Mouse (Mus musculus) forebrain, postnatal 0 days (tissue): ENCODE results near the gene Slc36a3. TPM values are rescaled to one million over a fixed set of nuclear protein-coding genes. Genes with fewer than 3 reads are reported as not detected.
"Not testable (repeated sequence)": the region's sequence is repeated elsewhere in the genome, so short reads cannot be mapped to it uniquely, and the experiment has no call there.

Experiments
- ATAC-seq: fragments of 200-750 bp; cut with Nextera tagmentation; 2 replicates; pipeline ENCODE4 v1.8.0; 2017; ENCODE audit warnings: mild to moderate bottlenecking, moderate library complexity
- DNase-seq: peaks from one replicate; pipeline ENCODE4 v3.0.0-alpha.2; 2015
- H3K27ac ChIP-seq: fragments of 300-500 bp; sonication (generic); 2 replicates; pipeline ENCODE4 v1.5.1; 2014; ENCODE audit warnings: low read depth, mild to moderate bottlenecking, antibody characterized with exemption, low read length, moderate library complexity, mixed read lengths
- H3K27me3 ChIP-seq: fragments of 300-500 bp; sonication (generic); 2 replicates; pipeline ENCODE4 v1.6.1; 2014; ENCODE audit warnings: mild to moderate bottlenecking, low read length, mixed read lengths; ENCODE audit not compliant: insufficient read depth
- H3K36me3 ChIP-seq: fragments of 300-500 bp; sonication (generic); 2 replicates; pipeline ENCODE4 v1.6.1; 2014; ENCODE audit warnings: mild to moderate bottlenecking, moderate library complexity; ENCODE audit not compliant: insufficient read depth
- H3K4me1 ChIP-seq: fragments of 300-500 bp; sonication (generic); 2 replicates; pipeline ENCODE4 v1.6.1; 2014; ENCODE audit warnings: antibody characterized with exemption; ENCODE audit not compliant: insufficient read depth
- H3K4me2 ChIP-seq: fragments of 300-500 bp; sonication (generic); 2 replicates; pipeline ENCODE4 v1.6.1; 2014; ENCODE audit warnings: low read depth, mild to moderate bottlenecking, moderate library complexity
- H3K4me3 ChIP-seq: fragments of 300-500 bp; sonication (generic); 2 replicates; pipeline ENCODE4 v1.5.1; 2014; ENCODE audit warnings: low read depth, low read length, mixed read lengths
- H3K9ac ChIP-seq: fragments of 300-500 bp; sonication (generic); 2 replicates; pipeline ENCODE4 v1.6.1; 2014; ENCODE audit warnings: mild to moderate bottlenecking
- H3K9me3 ChIP-seq: fragments of 300-500 bp; sonication (generic); 2 replicates; pipeline ENCODE4 v1.6.1; 2016; ENCODE audit warnings: low read length
- CTCF ChIP-seq: sonication (generic); IDR thresholded peaks from 2 replicates; pipeline ENCODE4 v1.5.1; 2016; ENCODE audit warnings: antibody characterized with exemption, control low read depth, low read depth
- WGBS: fragments of 180-500 bp; shearing (Covaris S2); extraction: QIAGEN DNeasy Blood & Tissue Kit; methylation state at CpG from one replicate; pipeline ENCODE4 v1.1.7; 2014; 5-methylcytosine and 5-hydroxymethylcytosine counted together
- polyA plus RNA-seq: library from polyadenylated mRNA; unstranded; fragments of >200 nt; fragmentation: Nextera tagmentation; extraction: Ambion mirVana; gene quantifications from 2 replicates; pipeline ENCODE4 v1.2.1, GENCODE M21; 2015
- total RNA-seq: library from RNA; depleted of rRNA; stranded (reverse); fragments of >200 nt; gene quantifications from 2 replicates; pipeline ENCODE4 v1.2.3, GENCODE M21; 2014

Gene Slc36a3
- total and polyA plus RNA-seq, 2 experiments from 2014 or later: not detected

DNA sequence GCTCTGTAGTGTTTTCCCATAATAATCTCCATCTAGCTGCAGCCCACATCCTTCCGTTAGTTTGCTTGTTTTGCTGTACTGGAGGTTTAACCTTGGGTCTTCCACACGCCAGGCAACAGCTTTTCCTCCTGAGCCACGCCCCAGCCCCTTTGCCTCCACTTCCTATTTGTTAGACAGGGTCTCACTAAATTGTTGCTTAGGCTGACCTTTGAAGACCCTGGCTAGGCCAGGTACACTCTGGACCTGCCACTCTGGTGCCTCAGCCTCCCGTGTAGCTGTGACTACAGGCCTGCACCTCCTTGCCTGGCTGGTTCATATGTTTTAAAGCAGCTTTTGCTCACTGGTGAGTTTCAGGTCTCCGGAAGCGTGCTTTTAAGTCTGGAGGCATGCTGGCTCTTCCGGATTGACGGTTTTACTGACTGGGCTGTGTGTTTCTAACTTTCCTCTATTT, 30.7 kb downstream of the Slc36a3 start:
- no peak overlapping the region for H3K4me2 ChIP-seq
- DNase-seq (no peak), ATAC-seq (no peak)
- H3K27ac ChIP-seq: no peak overlapping the region
- H3K9ac ChIP-seq: no peak overlapping the region
- no peak for TF ChIP-seq CTCF
- WGBS: 74% methylated on average over 8 of the region's 8 CpGs
- no peaks in the 10 kb centered on the region for H3K4me1 ChIP-seq
- H3K27me3 ChIP-seq: no peaks in the 10 kb centered on the region
- H3K36me3 ChIP-seq: no peaks in the 10 kb centered on the region
- H3K9me3 ChIP-seq: no peaks in the 10 kb centered on the region
- no peak overlapping the region for H3K4me3 ChIP-seq

GRCm38 (mm10) chr11:55120279-55120678, 31.2 kb downstream of the Slc36a3 start:
- no peaks in the 10 kb centered on the region for H3K36me3 ChIP-seq
- H3K27me3 ChIP-seq: no peaks in the 10 kb centered on the region
- no peak overlapping the region for H3K4me3 ChIP-seq
- H3K4me1 ChIP-seq: no peaks in the 10 kb centered on the region
- no peak overlapping the region for H3K9ac ChIP-seq
- H3K27ac ChIP-seq: no peak overlapping the region
- no peaks in the 10 kb centered on the region for H3K9me3 ChIP-seq
- no peak for ATAC-seq
- no peak overlapping the region for H3K4me2 ChIP-seq
- no peak for DNase-seq
- no peak for TF ChIP-seq CTCF

- Histone ChIP-seq H3K9me3 (no peaks in the 10 kb centered on the region), H3K9ac (no peak overlapping the region), H3K36me3 (no peaks in the 10 kb centered on the region), H3K27ac (no peak overlapping the region), H3K4me1 (no peaks in the 10 kb centered on the region), H3K27me3 (no peaks in the 10 kb centered on the region), H3K4me2 (no peak overlapping the region), H3K4me3 (no peak overlapping the region)
- no peak for ATAC-seq
- TF ChIP-seq CTCF: no peak
- WGBS: 96% methylated on average over 2 of the region's 2 CpGs
- no peak for DNase-seq
Measured at GRCm38 (mm10) chr11:55117031-55117430, 34.5 kb downstream of the Slc36a3 start.

- Histone ChIP-seq H3K4me2 (no peak overlapping the region), H3K4me3 (no peak overlapping the region), H3K9me3 (no peaks in the 10 kb centered on the region), H3K9ac (no peak overlapping the region), H3K36me3 (no peaks in the 10 kb centered on the region), H3K27me3 (no peaks in the 10 kb centered on the region), H3K4me1 (no peaks in the 10 kb centered on the region), H3K27ac (no peak overlapping the region)
- DNase-seq: no peak
- TF ChIP-seq CTCF: no peak
- WGBS: 92% methylated on average over 3 of the region's 3 CpGs
- ATAC-seq: no peak
Measured at GRCm38 (mm10) chr11:55116004-55116403, 35.5 kb downstream of the Slc36a3 start.

DNA sequence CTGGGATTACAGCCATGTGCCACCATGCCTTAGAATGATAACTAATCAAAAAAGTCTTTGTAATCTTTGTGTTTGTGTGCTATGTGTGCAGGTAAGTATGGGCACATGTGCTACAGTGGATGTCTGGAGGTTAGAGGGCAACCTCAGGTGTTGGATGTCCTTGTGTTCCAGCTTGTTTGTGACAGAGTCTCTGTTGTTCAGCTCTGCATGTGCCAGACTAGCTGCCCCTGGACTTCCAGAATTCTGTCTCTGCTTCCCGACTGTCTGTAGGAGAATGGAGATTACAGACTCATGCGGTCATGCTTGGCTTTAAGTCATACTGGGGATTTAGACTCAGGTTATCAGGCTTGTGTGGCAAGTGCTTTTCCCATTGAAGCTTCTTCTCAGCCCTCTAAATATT, 37.2 kb downstream of the Slc36a3 start:
- DNase-seq (no peak), ATAC-seq (no peak)
- Histone ChIP-seq H3K27ac (no peak overlapping the region), H3K4me1 (no peaks in the 10 kb centered on the region), H3K9me3 (no peaks in the 10 kb centered on the region), H3K9ac (no peak overlapping the region), H3K27me3 (no peaks in the 10 kb centered on the region), H3K4me3 (no peak overlapping the region), H3K36me3 (peaks cover 6% of the 10 kb centered on the region), H3K4me2 (no peak overlapping the region)
- no peak for TF ChIP-seq CTCF
- WGBS: 73% methylated on average over 2 of the region's 2 CpGs

- ATAC-seq, H3K4me2 ChIP-seq, H3K27ac ChIP-seq, H3K4me3 ChIP-seq, H3K27me3 ChIP-seq, H3K9ac ChIP-seq, H3K36me3 ChIP-seq, H3K9me3 ChIP-seq, H3K4me1 ChIP-seq, DNase-seq: not testable (repeated sequence)
- 59% methylated on average over 4 of the region's 4 CpGs for WGBS
Measured at GRCm38 (mm10) chr11:55113861-55114250, 37.7 kb downstream of the Slc36a3 start.

- Histone ChIP-seq H3K4me2 (no peak overlapping the region), H3K36me3 (peaks cover 15% of the 10 kb centered on the region), H3K9ac (no peak overlapping the region), H3K4me1 (no peaks in the 10 kb centered on the region), H3K9me3 (no peaks in the 10 kb centered on the region), H3K4me3 (no peak overlapping the region), H3K27me3 (no peaks in the 10 kb centered on the region), H3K27ac (no peak overlapping the region)
- ATAC-seq: no peak
- no peak for DNase-seq
- WGBS: 71% methylated on average over 7 of the region's 7 CpGs
- no peak for TF ChIP-seq CTCF
Measured at GRCm38 (mm10) chr11:55113209-55113860, 38.2 kb downstream of the Slc36a3 start.
